9 mouse cellular contexts compared by ENCODE assay signal in the genomic region with DNA sequence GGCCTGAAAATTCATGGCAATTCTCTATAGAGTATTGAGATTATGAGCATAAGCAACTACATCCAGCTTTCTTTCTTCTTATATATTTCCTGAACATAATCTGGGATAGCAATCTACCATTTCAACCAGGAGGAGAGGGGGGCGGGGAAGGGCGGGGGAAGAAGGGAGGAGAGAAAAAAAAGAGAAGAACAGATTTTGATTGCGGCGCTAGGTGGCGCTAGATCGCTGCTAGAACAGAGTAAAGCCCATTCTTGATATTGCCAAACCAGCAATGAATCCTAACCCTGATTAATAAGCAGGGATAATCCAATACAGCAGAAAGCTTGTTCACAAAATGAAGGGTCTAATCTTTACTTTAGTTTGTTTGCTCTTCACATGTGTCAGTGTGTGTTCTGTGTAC. TPM values are rescaled to one million over a fixed set of nuclear protein-coding genes. Genes with fewer than 3 reads are reported as not detected.
A peak's percentile ranks its signal among the peaks of the same experiment; 100 is the strongest.
DNase-seq lines count a peak whose midpoint lies in the region; ATAC-seq and TF ChIP-seq lines count a peak whose summit lies in the region.
"Had no signal": no experiment of that assay in that cellular context is flagged by ENCODE, and none has a peak within 500 bp of the region (broad histone marks: within the 10 kb centered on the region; RNA-seq: fewer than 3 reads in every experiment).

No protein-coding gene starts in this region.

- ATAC-seq in neural tube, embryonic 12.5 days (ENCODE audit: low FRiP score, low read depth): no peak; the same call in 1 of the 2 replicates
- ATAC-seq in megakaryocyte, adult 5-6 weeks (ENCODE audit: poor library complexity, severe bottlenecking): no peak; the same call in 1 of the 2 replicates

- 0% methylated on average over 6 of the region's 6 CpGs for WGBS in kidney, adult 2 months
- 1% methylated on average over 6 of the region's 6 CpGs for WGBS in hindbrain, embryonic 10.5 days
- WGBS in limb, embryonic 10.5 days: 1% methylated on average over 6 of the region's 6 CpGs
- WGBS in neural tube, embryonic 12.5 days: 2% methylated on average over 6 of the region's 6 CpGs

- no peaks in the 10 kb centered on the region for H3K36me3 ChIP-seq in kidney, adult 2 months (ENCODE audit: control insufficient read depth, insufficient read depth, low read length)
- H3K36me3 ChIP-seq in hindbrain, embryonic 10.5 days: no peaks in the 10 kb centered on the region
- no peaks in the 10 kb centered on the region for H3K36me3 ChIP-seq in limb, embryonic 10.5 days
- no peaks in the 10 kb centered on the region for H3K36me3 ChIP-seq in neural tube, embryonic 12.5 days
- H3K36me3 ChIP-seq: embryonic facial prominence, embryonic 12.5 days had no signal

- peak; percentile 32 for DNase-seq in kidney, adult 2 months
- no peak for DNase-seq in kidney, adult 11 months
- DNase-seq in Muller cell, postnatal 12 days (ENCODE audit: inconsistent ontology term): peak; percentile 60
- DNase-seq in cerebellum, postnatal 25 days: peak; percentile 78 to 88
- peak; percentile 66 for DNase-seq in hindbrain, embryonic 10.5 days (ENCODE audit: low spot score)
- peak; percentile 69 for DNase-seq in limb, embryonic 10.5 days (ENCODE audit: low spot score)

- TF ChIP-seq POLR2A in kidney, adult 2 months (IDR thresholded peaks at IDR 0.05; ENCODE audit: low read depth, low read length): no peak

- no peak overlapping the region for H3K27ac ChIP-seq in kidney, adult 2 months (ENCODE audit: insufficient read depth, low read depth, low read length)
- no peak overlapping the region for H3K27ac ChIP-seq in hindbrain, embryonic 10.5 days
- H3K27ac ChIP-seq in limb, embryonic 10.5 days: no peak overlapping the region
- no peak overlapping the region for H3K27ac ChIP-seq in neural tube, embryonic 12.5 days
- H3K27ac ChIP-seq: embryonic facial prominence, embryonic 12.5 days had no signal

- peak; percentile 68 for TF ChIP-seq CTCF in kidney, adult 2 months (conservative IDR thresholded peaks at IDR 0.05; ENCODE audit: insufficient read depth, insufficient read length, low read depth, low read length)

- no peak overlapping the region for H3K9ac ChIP-seq in neural tube, embryonic 12.5 days
- H3K9ac ChIP-seq: embryonic facial prominence, embryonic 12.5 days had no signal

- no peaks in the 10 kb centered on the region for H3K27me3 ChIP-seq in kidney, adult 2 months (replicated peaks; ENCODE audit: control insufficient read depth, insufficient read depth, low read length)
- peaks cover 47% of the 10 kb centered on the region for H3K27me3 ChIP-seq in hindbrain, embryonic 10.5 days (ENCODE audit: insufficient read depth, poor library complexity, severe bottlenecking)
- H3K27me3 ChIP-seq in limb, embryonic 10.5 days (ENCODE audit: low read depth, poor library complexity, severe bottlenecking): peaks cover 40% of the 10 kb centered on the region
- H3K27me3 ChIP-seq in neural tube, embryonic 12.5 days (replicated peaks): peaks cover 21% of the 10 kb centered on the region

- H3K4me3 ChIP-seq in kidney, adult 2 months (ENCODE audit: insufficient read depth, low read depth, low read length): no peak overlapping the region
- H3K4me3 ChIP-seq in hindbrain, embryonic 10.5 days: no peak overlapping the region
- H3K4me3 ChIP-seq in limb, embryonic 10.5 days: no peak overlapping the region
- 0 out of 2 replicates have a peak overlapping the region, but pooled peaks have one; percentile 3 for H3K4me3 ChIP-seq in neural tube, embryonic 12.5 days

- no peaks in the 10 kb centered on the region for H3K9me3 ChIP-seq in hindbrain, embryonic 10.5 days
- H3K9me3 ChIP-seq in limb, embryonic 10.5 days (replicated peaks): no peaks in the 10 kb centered on the region
- H3K9me3 ChIP-seq in neural tube, embryonic 12.5 days: no peaks in the 10 kb centered on the region
- H3K9me3 ChIP-seq: embryonic facial prominence, embryonic 12.5 days had no signal

- H3K4me2 ChIP-seq in neural tube, embryonic 12.5 days (replicated peaks): peak overlapping the region; percentile 60

- H3K4me1 ChIP-seq in kidney, adult 2 months (ENCODE audit: control insufficient read depth, insufficient read depth, low read length): no peaks in the 10 kb centered on the region
- H3K4me1 ChIP-seq in hindbrain, embryonic 10.5 days (replicated peaks): peaks cover 10% of the 10 kb centered on the region
- peaks cover 8% of the 10 kb centered on the region for H3K4me1 ChIP-seq in limb, embryonic 10.5 days
- H3K4me1 ChIP-seq in neural tube, embryonic 12.5 days: 0 out of 2 replicates have a peak, but pooled peaks cover 9% of the 10 kb centered on the region

RNA-seq across cellular contexts. Expression of a gene that starts 0.8 kb away (rescaled TPM):
- polyA plus RNA-seq in kidney, adult 2 months (2012; rRNA removed): 0.20 and 0.23 TPM in 2 replicates
- polyA plus RNA-seq in hindbrain, embryonic 10.5 days (2016; fragmentation: Nextera tagmentation; extraction: Ambion mirVana): 0.39 and 0.52 TPM in 2 replicates
- 0.05 TPM in 1 of 2 replicates, not detected in the other for polyA plus RNA-seq in limb, embryonic 10.5 days (2016; fragmentation: Nextera tagmentation; extraction: Ambion mirVana)
- polyA plus RNA-seq in neural tube, embryonic 12.5 days (2016; fragmentation: Nextera tagmentation; extraction: Ambion mirVana): 1.4 TPM in 2 replicates
- total RNA-seq in megakaryocyte, adult 5-6 weeks (2015): not detected in 2 replicates
- not detected in 2 replicates for total RNA-seq in megakaryocyte, adult 5-6 weeks (2017)

RNA-seq across cellular contexts. Expression of a gene that starts 11.4 kb away (rescaled TPM):
- 4.4 and 5.0 TPM in 2 replicates for polyA plus RNA-seq in kidney, adult 2 months (2012; rRNA removed)
- 0.02 and 0.03 TPM in 2 replicates for polyA plus RNA-seq in hindbrain, embryonic 10.5 days (2016; fragmentation: Nextera tagmentation; extraction: Ambion mirVana)
- polyA plus RNA-seq in limb, embryonic 10.5 days (2016; fragmentation: Nextera tagmentation; extraction: Ambion mirVana): 0.03 and 0.04 TPM in 2 replicates
- 0.13 and 0.15 TPM in 2 replicates for polyA plus RNA-seq in neural tube, embryonic 12.5 days (2016; fragmentation: Nextera tagmentation; extraction: Ambion mirVana)
- not detected in 2 replicates for total RNA-seq in megakaryocyte, adult 5-6 weeks (2015)
- not detected in 2 replicates for total RNA-seq in megakaryocyte, adult 5-6 weeks (2017)
